Mouse (Mus musculus): ENCODE data around the gene Wdr73. TPM values are rescaled to one million over a fixed set of nuclear protein-coding genes. Genes with fewer than 3 reads are reported as not detected.

The Wdr73 gene
- total RNA-seq, 2 experiments from 2014 or later: 18.4 to 19.6 TPM

- ATAC-seq (replicated peaks; ENCODE audit: poor library complexity): no peak
These were observed 6.1 kb downstream of the Wdr73 start for GRCm38 (mm10) chr7:80894815-80895519.

GRCm38 (mm10) chr7:80894196-80894595 lies 6.9 kb downstream of the Wdr73 start:
- ATAC-seq (replicated peaks; ENCODE audit: poor library complexity): no peak

GRCm38 (mm10) chr7:80893753-80894129 lies 7.3 kb downstream of the Wdr73 start:
- ATAC-seq (replicated peaks; ENCODE audit: poor library complexity): no peak

GRCm38 (mm10) chr7:80893086-80893752 lies 7.8 kb downstream of the Wdr73 start:
- ATAC-seq (replicated peaks; ENCODE audit: poor library complexity): no peak

GRCm38 (mm10) chr7:80889841-80890241 lies 11.2 kb downstream of the Wdr73 start:
- peak; percentile 66 for ATAC-seq (replicated peaks; ENCODE audit: poor library complexity)

- ATAC-seq (replicated peaks; ENCODE audit: poor library complexity): peak; percentile 61
These were observed 12.0 kb downstream of the Wdr73 start for GRCm38 (mm10) chr7:80889021-80889511.

- ATAC-seq (replicated peaks; ENCODE audit: poor library complexity): no peak
These were observed 12.5 kb downstream of the Wdr73 start for GRCm38 (mm10) chr7:80888595-80888994.

- no peak for ATAC-seq (replicated peaks; ENCODE audit: poor library complexity)
These were observed 15.4 kb downstream of the Wdr73 start for GRCm38 (mm10) chr7:80885666-80886065.

- ATAC-seq (replicated peaks; ENCODE audit: poor library complexity): peak; percentile 97
These were observed 18.1 kb downstream of the Wdr73 start for GRCm38 (mm10) chr7:80882830-80883505.

GRCm38 (mm10) chr7:80875727-80876126 lies 25.3 kb downstream of the Wdr73 start:
- no peak for ATAC-seq (replicated peaks; ENCODE audit: poor library complexity)

- no peak for ATAC-seq (replicated peaks; ENCODE audit: poor library complexity)
These were observed 27.4 kb downstream of the Wdr73 start for GRCm38 (mm10) chr7:80873631-80874030.

GRCm38 (mm10) chr7:80873038-80873437 lies 28.0 kb downstream of the Wdr73 start:
- ATAC-seq (replicated peaks; ENCODE audit: poor library complexity): peak; percentile 83

- ATAC-seq (replicated peaks; ENCODE audit: poor library complexity): no peak
These were observed 32.4 kb downstream of the Wdr73 start for GRCm38 (mm10) chr7:80868686-80869085.

GRCm38 (mm10) chr7:80866514-80867147 lies 34.4 kb downstream of the Wdr73 start:
- ATAC-seq (replicated peaks; ENCODE audit: poor library complexity): no peak

GRCm38 (mm10) chr7:80865521-80865920 lies 35.5 kb downstream of the Wdr73 start:
- ATAC-seq (replicated peaks; ENCODE audit: poor library complexity): no peak

- ATAC-seq (replicated peaks; ENCODE audit: poor library complexity): peak; percentile 66
These were observed 36.2 kb downstream of the Wdr73 start for GRCm38 (mm10) chr7:80864831-80865230.

GRCm38 (mm10) chr7:80864151-80864550 lies 36.9 kb downstream of the Wdr73 start:
- no peak for ATAC-seq (replicated peaks; ENCODE audit: poor library complexity)

- ATAC-seq (replicated peaks; ENCODE audit: poor library complexity): no peak
These were observed 37.5 kb downstream of the Wdr73 start for GRCm38 (mm10) chr7:80863520-80863919.

- peak; percentile 45 for ATAC-seq (replicated peaks; ENCODE audit: poor library complexity)
These were observed 38.6 kb downstream of the Wdr73 start for GRCm38 (mm10) chr7:80862475-80862874.

- peak; percentile 84 for ATAC-seq (replicated peaks; ENCODE audit: poor library complexity)
These were observed 40.3 kb downstream of the Wdr73 start, which contains the start of gene Zscan2 for GRCm38 (mm10) chr7:80860729-80861274. Gene Zscan2, plus strand, starts transcription at chr7:80860920.

GRCm38 (mm10) chr7:80860227-80860626 lies 40.8 kb downstream of the Wdr73 start:
- ATAC-seq (replicated peaks; ENCODE audit: poor library complexity): peak; percentile 53

All from megakaryocyte progenitor cell, adult 5-6 weeks (primary cell).